Mouse (Mus musculus) 3T3-L1 (cell line): Measurements from ENCODE around the gene Scgb1b17.
"Not testable (repeated sequence)": the region's sequence is repeated elsewhere in the genome, so short reads cannot be mapped to it uniquely, and the experiment has no call there.

ENCODE experiments used
- DNase-seq: peaks from one replicate; pipeline ENCODE4 v3.0.0-alpha.2; 2015; ENCODE audit warnings: low read depth, low spot score

Scgb1b17 gene

DNA sequence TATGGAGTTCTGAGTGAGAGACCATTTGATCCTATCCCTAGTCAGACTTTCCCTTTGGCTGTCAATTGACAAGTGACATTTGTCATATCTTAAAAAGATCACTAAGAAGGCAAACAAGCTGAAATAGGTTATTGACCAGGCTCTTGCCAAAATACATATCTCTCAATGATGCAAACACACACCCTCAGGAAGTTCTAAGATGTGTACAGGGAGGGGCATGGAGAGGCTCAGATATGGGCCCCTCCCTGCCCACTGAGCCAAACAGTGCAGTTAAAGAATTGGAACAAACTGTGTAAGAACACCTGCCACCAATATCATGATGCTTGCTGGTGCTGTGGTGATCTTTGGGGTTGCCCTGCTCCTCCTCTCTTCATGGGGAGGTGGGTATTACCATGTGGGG, at the start of gene Scgb1b17:
Gene Scgb1b17, plus strand, starts transcription at position 301 of the 400 bp plus-strand sequence.
- DNase-seq: not testable (repeated sequence)

DNA sequence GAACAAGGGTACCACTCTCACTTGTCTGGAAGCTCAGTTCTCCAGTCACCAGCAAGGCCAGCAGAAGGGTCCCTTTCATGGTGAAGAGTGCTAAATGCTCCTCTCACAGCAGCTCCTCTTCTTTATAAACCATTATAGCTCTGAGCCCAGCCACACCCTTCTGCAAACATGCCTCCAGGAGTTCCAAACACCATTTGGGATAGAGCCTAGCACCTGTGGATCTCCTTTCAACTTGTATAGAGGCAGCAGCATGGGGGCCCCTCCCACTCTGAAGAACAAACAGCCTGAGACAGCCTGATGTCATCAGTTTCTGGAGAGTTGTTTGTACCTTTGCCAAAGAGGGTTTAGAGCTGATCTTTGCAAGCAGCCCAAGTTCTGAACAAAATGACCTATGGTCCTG, 6.8 kb upstream of the Scgb1b17 start, which contains the start of gene Scgb2b17:
Gene Scgb2b17, minus strand, starts transcription at position 101 of the 400 bp plus-strand sequence.
- DNase-seq: not testable (repeated sequence)
